Mouse (Mus musculus) thymus, adult 2 months (tissue): ENCODE data around the gene Mycn.

Source experiments
- CTCF ChIP-seq: fragments of 200-500 bp; IDR thresholded peaks from 2 replicates; pipeline ENCODE4 v1.5.1; 2012; ENCODE audit warnings: mild to moderate bottlenecking, control low read depth, low read length, moderate library complexity, borderline replicate concordance; ENCODE audit not compliant: control insufficient read depth, poor library complexity, insufficient read depth; ENCODE audit errors: extremely low read depth
- POLR2A ChIP-seq: fragments of 200-500 bp; IDR thresholded peaks from 2 replicates; pipeline ENCODE4 v1.6.1; 2012; ENCODE audit warnings: mild to moderate bottlenecking, low read length, control low read depth, moderate library complexity; ENCODE audit not compliant: control insufficient read depth, poor library complexity, insufficient read depth; ENCODE audit errors: extremely low read depth

GRCm38 (mm10) chr12:12942364-12943050, 793 bp upstream of the Mycn start:
- TF ChIP-seq CTCF (peak; percentile 83; the same call in 1 of the 2 replicates), POLR2A (peak; percentile 22; the same call in 1 of the 2 replicates)
